Mouse (Mus musculus) megakaryocyte, embryonic 14.5 days (primary cell): ENCODE measurements at regions not wholly inside any gene's neighbourhood (a gene's known extent, or its start where the extent isn't known, plus 50 kb on each side); places are given as distances from the start of the nearest gene placed in this dataset.

Experiments
- FLI1 ChIP-seq: IDR thresholded peaks from 2 replicates; pipeline ENCODE4 v1.6.1; 2012; ENCODE audit warnings: low read length, inconsistent platforms, mixed read lengths
- GATA1 ChIP-seq: IDR thresholded peaks from 3 replicates; pipeline ENCODE4 v1.6.1; 2012; ENCODE audit warnings: mixed read lengths, low read length, inconsistent platforms, borderline replicate concordance

DNA sequence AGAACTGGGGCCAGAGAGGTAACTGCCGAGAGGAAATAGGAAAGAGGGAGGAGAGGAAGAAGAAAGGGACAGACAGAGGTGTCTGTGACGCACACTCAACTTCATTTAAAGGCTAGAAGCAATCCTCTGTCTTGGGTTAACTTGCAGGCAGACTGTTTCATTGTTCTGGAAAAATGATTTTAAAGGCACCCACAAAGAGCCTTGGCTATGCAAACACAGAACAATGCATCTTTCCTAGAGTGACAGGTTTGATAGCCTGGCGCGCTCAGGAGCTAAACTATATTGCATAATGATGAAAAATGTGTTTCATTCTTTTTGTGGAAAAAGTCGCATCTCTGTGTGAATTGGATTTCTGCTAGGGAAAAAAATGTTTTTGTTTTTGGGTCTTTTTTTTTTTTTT lies 84.2 kb upstream of the Ptgfrn start:
- TF ChIP-seq GATA1 (no peak), FLI1 (no peak)
